Mouse (Mus musculus): Measurements from ENCODE around the gene Olfr559.

DNA sequence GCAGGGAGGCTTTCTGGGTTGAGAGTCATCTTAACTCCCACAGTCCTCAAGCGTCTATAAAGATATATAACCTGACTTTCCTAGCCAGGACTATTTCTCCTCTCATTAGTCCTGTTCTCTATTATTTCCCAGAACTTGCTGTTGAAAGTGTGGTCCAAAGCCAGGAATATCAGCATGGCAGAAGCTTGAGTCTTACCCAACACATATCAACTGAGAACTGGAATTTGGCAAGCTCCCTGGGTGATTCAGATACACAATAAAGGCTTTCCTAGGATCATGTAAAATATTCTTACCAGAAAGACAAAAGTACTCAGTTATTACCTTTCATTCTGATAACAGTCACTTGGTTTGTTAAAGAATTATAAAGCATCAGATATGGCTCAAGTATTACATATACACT, 45.4 kb downstream of the Olfr559 start:
- TF ChIP-seq MXI1 (IDR thresholded peaks at IDR 0.05; ENCODE audit: low read depth, low read length) (no peak), JUN (IDR thresholded peaks at IDR 0.05; ENCODE audit: insufficient read depth, low read depth, low read length) (no peak), ZNF384 (IDR thresholded peaks at IDR 0.05; ENCODE audit: low read depth, low read length) (no peak)

All from CH12.LX (cell line).